Mouse (Mus musculus) lung, embryonic 15.5 days (tissue): ENCODE measurements around the gene Oas1h. TPM values are rescaled to one million over a fixed set of nuclear protein-coding genes. Genes with fewer than 3 reads are reported as not detected.
"Not testable (repeated sequence)": the region's sequence is repeated elsewhere in the genome, so short reads cannot be mapped to it uniquely, and the experiment has no call there.

Experiments used
- ATAC-seq: fragments of 200-750 bp; cut with Nextera tagmentation; 2 replicates; pipeline ENCODE4 v1.8.0; 2017; ENCODE audit warnings: moderate number of reproducible peaks, borderline replicate concordance; ENCODE audit not compliant: low FRiP score, low TSS enrichment; ENCODE audit errors: extremely low read depth
- H3K27ac ChIP-seq: fragments of 300-500 bp; sonication (generic); 2 replicates; pipeline ENCODE4 v1.5.1; 2015; ENCODE audit warnings: moderate library complexity, mild to moderate bottlenecking, inconsistent platforms
- H3K27me3 ChIP-seq: fragments of 300-500 bp; sonication (generic); 2 replicates; pipeline ENCODE4 v1.6.1; 2015; ENCODE audit warnings: inconsistent platforms
- H3K36me3 ChIP-seq: fragments of 300-500 bp; sonication (generic); 2 replicates; pipeline ENCODE4 v1.6.1; 2015; ENCODE audit warnings: inconsistent platforms
- H3K4me1 ChIP-seq: fragments of 300-500 bp; sonication (generic); 2 replicates; pipeline ENCODE4 v1.6.1; 2015; ENCODE audit warnings: inconsistent platforms
- H3K4me2 ChIP-seq: fragments of 300-500 bp; sonication (generic); 2 replicates; pipeline ENCODE4 v1.6.1; 2015; ENCODE audit warnings: inconsistent platforms, mild to moderate bottlenecking, moderate library complexity
- H3K4me3 ChIP-seq: fragments of 300-500 bp; sonication (generic); 2 replicates; pipeline ENCODE4 v1.5.1; 2015; ENCODE audit warnings: mild to moderate bottlenecking, inconsistent platforms
- H3K9ac ChIP-seq: fragments of 300-500 bp; sonication (generic); 2 replicates; pipeline ENCODE4 v1.6.1; 2015; ENCODE audit warnings: inconsistent platforms
- H3K9me3 ChIP-seq: fragments of 300-500 bp; sonication (generic); 2 replicates; pipeline ENCODE4 v1.6.1; 2016; ENCODE audit warnings: inconsistent platforms
- WGBS: fragments of 180-500 bp; shearing (Covaris S2); methylation state at CpG from one replicate; pipeline ENCODE4 v1.1.7; 2015; 5-methylcytosine and 5-hydroxymethylcytosine counted together
- polyA plus RNA-seq: library from polyadenylated mRNA; unstranded; fragments of >200 nt; fragmentation: Nextera tagmentation; extraction: Ambion mirVana; gene quantifications from 2 replicates; pipeline ENCODE4 v1.2.1, GENCODE M21; 2015

Gene Oas1h
- polyA plus RNA-seq, 1 experiment from 2014 or later = not detected

DNA sequence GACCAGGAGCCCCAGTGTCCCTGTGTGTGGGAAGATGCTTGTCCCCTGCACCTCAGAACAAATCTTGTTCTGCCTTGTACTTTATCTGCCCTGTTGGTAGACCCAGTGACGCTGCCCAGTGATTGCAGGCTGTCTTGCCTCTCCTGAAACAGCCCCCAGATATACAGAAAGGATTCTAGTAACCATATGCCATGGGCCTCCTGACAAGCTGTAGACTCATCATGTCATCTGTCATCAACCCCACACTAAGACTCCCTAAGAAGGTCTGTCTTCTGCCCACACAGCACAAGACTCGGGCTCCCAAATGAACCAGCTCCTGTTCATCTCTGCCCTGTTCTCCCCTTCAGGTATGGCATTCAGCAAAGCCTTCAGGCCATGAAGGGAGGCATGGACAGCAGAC is 2.0 kb upstream of the Oas1h start:
- H3K4me3 ChIP-seq = no peak overlapping the region
- peaks cover 2% of the 10 kb centered on the region; the same call in 1 of the 2 replicates for H3K9me3 ChIP-seq
- no peaks in the 10 kb centered on the region for H3K27me3 ChIP-seq
- H3K4me2 ChIP-seq = no peak overlapping the region
- no peak for ATAC-seq
- no peak overlapping the region for H3K27ac ChIP-seq
- no peak overlapping the region for H3K9ac ChIP-seq
- WGBS = 71% methylated on average over 2 of the region's 2 CpGs
- no peaks in the 10 kb centered on the region for H3K36me3 ChIP-seq
- H3K4me1 ChIP-seq = no peaks in the 10 kb centered on the region

DNA sequence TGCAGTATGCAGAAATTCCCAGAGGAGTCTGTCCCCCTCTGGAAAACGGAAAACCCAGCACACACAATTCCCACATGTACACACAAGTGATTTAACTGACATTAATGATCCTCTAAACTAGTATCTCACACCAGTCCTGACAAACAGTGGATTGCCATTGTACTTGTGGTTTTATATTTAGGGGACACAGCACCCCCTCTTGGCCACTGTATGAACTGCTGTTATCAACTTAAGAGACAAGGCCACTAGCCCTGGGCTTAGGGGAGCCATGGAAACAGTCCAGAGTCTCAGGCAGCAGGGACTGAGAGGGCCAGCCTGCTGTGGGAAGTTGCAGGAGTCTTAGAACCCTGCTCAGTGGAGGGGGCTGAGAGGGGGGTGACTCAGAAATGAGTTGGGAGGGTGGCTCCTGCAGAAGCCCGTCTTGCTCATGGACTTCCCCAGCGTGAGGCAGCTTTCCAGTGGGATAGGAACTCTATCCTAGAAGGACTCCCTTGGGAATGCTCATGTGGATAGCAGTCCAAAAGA is 4.2 kb downstream of the Oas1h start:
- no peak overlapping the region for H3K4me3 ChIP-seq
- no peak for ATAC-seq
- 60% methylated on average over 3 of the region's 3 CpGs for WGBS
- H3K27me3 ChIP-seq = no peaks in the 10 kb centered on the region
- H3K9me3 ChIP-seq = no peaks in the 10 kb centered on the region
- H3K4me2 ChIP-seq = no peak overlapping the region
- H3K27ac ChIP-seq = no peak overlapping the region
- H3K36me3 ChIP-seq = no peaks in the 10 kb centered on the region
- no peak overlapping the region for H3K9ac ChIP-seq
- no peaks in the 10 kb centered on the region for H3K4me1 ChIP-seq

GRCm38 (mm10) chr5:120869436-120870015 is 8.3 kb downstream of the Oas1h start:
- 73% methylated on average over 7 of the region's 7 CpGs for WGBS
- no peak for ATAC-seq
- no peaks in the 10 kb centered on the region for H3K27me3 ChIP-seq
- no peak overlapping the region for H3K27ac ChIP-seq
- H3K9ac ChIP-seq = no peak overlapping the region
- H3K4me2 ChIP-seq = no peak overlapping the region
- no peaks in the 10 kb centered on the region for H3K36me3 ChIP-seq
- no peak overlapping the region for H3K4me3 ChIP-seq
- H3K9me3 ChIP-seq = no peaks in the 10 kb centered on the region
- no peaks in the 10 kb centered on the region for H3K4me1 ChIP-seq

- H3K9me3 ChIP-seq = no peaks in the 10 kb centered on the region
- H3K4me1 ChIP-seq = no peaks in the 10 kb centered on the region
- H3K27ac ChIP-seq = no peak overlapping the region
- no peak for ATAC-seq
- no peaks in the 10 kb centered on the region for H3K27me3 ChIP-seq
- no peak overlapping the region for H3K4me2 ChIP-seq
- no peak overlapping the region for H3K4me3 ChIP-seq
- H3K9ac ChIP-seq = no peak overlapping the region
- no peaks in the 10 kb centered on the region for H3K36me3 ChIP-seq
- WGBS = 51% methylated on average over 3 of the region's 3 CpGs
Observed at GRCm38 (mm10) chr5:120870081-120870480, 8.9 kb downstream of the Oas1h start.

DNA sequence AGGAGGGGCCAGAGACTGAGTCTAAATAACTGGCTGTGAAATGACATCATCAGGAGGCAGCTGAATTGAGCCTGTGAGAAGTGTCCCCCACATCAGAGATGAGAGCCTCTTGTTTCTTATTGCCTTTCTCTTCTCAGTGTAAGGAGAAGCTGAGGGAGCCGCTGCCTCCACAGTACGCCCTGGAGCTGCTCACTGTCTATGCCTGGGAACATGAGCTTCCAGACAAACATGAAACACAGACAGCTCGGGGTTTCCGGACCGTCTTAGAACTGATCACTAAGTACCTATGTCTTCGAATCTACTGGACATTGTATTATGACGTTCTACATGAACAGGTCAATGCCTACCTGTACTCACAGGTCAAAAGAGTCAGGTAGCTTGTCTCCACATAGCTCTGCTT is 9.6 kb downstream of the Oas1h start:
- Histone ChIP-seq H3K9me3 (no peaks in the 10 kb centered on the region), H3K4me1 (no peaks in the 10 kb centered on the region), H3K27me3 (no peaks in the 10 kb centered on the region), H3K9ac (no peak overlapping the region), H3K36me3 (no peaks in the 10 kb centered on the region), H3K27ac (no peak overlapping the region), H3K4me3 (no peak overlapping the region), H3K4me2 (no peak overlapping the region)
- ATAC-seq = no peak
- WGBS = 61% methylated on average over 7 of the region's 7 CpGs

DNA sequence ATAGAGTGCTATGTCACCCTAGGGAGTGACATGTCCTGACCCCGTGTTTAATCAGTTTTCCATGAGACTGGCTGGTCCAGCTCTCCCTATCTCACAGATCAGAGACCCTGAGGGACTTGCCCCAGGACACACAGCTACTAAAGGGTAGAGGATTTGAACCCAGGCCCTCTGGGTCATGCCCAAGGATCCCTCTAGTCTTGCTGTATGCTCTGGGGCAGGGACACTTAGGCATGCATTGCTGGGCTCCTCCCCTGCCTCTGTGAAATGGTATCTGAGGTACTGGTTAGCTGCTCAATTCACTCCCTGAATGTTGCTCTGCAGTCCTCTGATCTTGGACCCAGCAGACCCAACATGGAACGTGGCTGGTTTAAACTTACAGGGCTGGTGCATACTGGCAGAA is 10.2 kb downstream of the Oas1h start:
- no peak for ATAC-seq
- no peak overlapping the region for H3K9ac ChIP-seq
- no peak overlapping the region for H3K4me3 ChIP-seq
- no peaks in the 10 kb centered on the region for H3K4me1 ChIP-seq
- no peaks in the 10 kb centered on the region for H3K27me3 ChIP-seq
- 43% methylated on average over 2 of the region's 2 CpGs for WGBS
- H3K9me3 ChIP-seq = no peaks in the 10 kb centered on the region
- H3K27ac ChIP-seq = no peak overlapping the region
- H3K36me3 ChIP-seq = no peaks in the 10 kb centered on the region
- H3K4me2 ChIP-seq = no peak overlapping the region

- not testable (repeated sequence) for H3K27me3 ChIP-seq
Observed at GRCm38 (mm10) chr5:120876839-120877238, 15.6 kb downstream of the Oas1h start.

GRCm38 (mm10) chr5:120877407-120877806 is 16.2 kb downstream of the Oas1h start:
- H3K9me3 ChIP-seq, H3K4me3 ChIP-seq, H3K4me1 ChIP-seq, H3K36me3 ChIP-seq, H3K27me3 ChIP-seq, H3K4me2 ChIP-seq, H3K9ac ChIP-seq, H3K27ac ChIP-seq, ATAC-seq: not testable (repeated sequence)
- 73% methylated on average over 2 of the region's 2 CpGs for WGBS

More at GRCm38 (mm10) chr5:120876839-120877238, 15.6 kb downstream of the Oas1h start:
- H3K4me3 ChIP-seq, H3K9ac ChIP-seq, H3K27ac ChIP-seq, H3K4me2 ChIP-seq, H3K9me3 ChIP-seq, ATAC-seq, H3K36me3 ChIP-seq, H3K4me1 ChIP-seq: not testable (repeated sequence)
- WGBS = 50% methylated on average over 2 of the region's 3 CpGs

DNA sequence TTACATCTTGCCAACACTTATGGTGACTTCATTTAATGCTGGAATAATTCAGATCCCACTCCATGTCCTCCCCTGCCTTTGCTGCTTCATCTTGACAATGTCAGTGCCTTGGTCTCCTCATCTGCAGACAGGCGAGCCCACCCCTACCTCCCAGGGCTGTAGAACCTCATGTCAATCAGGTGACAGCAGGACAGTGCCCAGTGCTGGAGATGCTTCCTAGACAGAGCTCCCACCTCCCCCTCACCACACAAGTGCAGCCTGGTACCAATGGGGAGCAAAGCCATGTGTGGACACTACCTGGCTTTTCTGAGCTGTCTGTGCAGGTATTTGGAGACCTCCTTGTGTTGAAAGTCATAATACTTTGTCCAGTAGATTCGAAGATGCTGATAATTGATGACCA is 17.6 kb downstream of the Oas1h start:
- not testable (repeated sequence) for H3K9me3 ChIP-seq, H3K27me3 ChIP-seq, H3K4me3 ChIP-seq, H3K36me3 ChIP-seq, ATAC-seq, H3K4me1 ChIP-seq, H3K27ac ChIP-seq, H3K4me2 ChIP-seq, H3K9ac ChIP-seq
- 44% methylated on average over 2 of the region's 2 CpGs for WGBS

- not testable (repeated sequence) for H3K4me2 ChIP-seq, H3K9ac ChIP-seq, H3K36me3 ChIP-seq, H3K4me1 ChIP-seq, H3K4me3 ChIP-seq, ATAC-seq, H3K9me3 ChIP-seq, H3K27ac ChIP-seq, H3K27me3 ChIP-seq
- WGBS = 87% methylated on average over 6 of the region's 6 CpGs
Observed at GRCm38 (mm10) chr5:120881681-120882080, 20.5 kb downstream of the Oas1h start.

- WGBS = 11% methylated on average over 6 of the region's 9 CpGs
- H3K36me3 ChIP-seq = not testable (repeated sequence)
Observed at GRCm38 (mm10) chr5:120887413-120887812, 26.2 kb downstream of the Oas1h start, which contains the start of gene Oas1g. Gene Oas1g, minus strand, starts transcription at chr5:120887613.

GRCm38 (mm10) chr5:120887831-120888230 is 26.6 kb downstream of the Oas1h start:
- WGBS = 46% methylated on average over 6 of the region's 6 CpGs
- Histone ChIP-seq H3K27ac (no peak overlapping the region), H3K4me3 (no peak overlapping the region), H3K4me1 (no peaks in the 10 kb centered on the region), H3K9me3 (no peaks in the 10 kb centered on the region), H3K36me3 (no peaks in the 10 kb centered on the region), H3K27me3 (no peaks in the 10 kb centered on the region), H3K9ac (no peak overlapping the region), H3K4me2 (no peak overlapping the region)
- ATAC-seq = no peak

More at GRCm38 (mm10) chr5:120887413-120887812, 26.2 kb downstream of the Oas1h start, which contains the start of gene Oas1g:
- H3K27me3 ChIP-seq, ATAC-seq, H3K9ac ChIP-seq, H3K27ac ChIP-seq, H3K4me3 ChIP-seq, H3K4me1 ChIP-seq, H3K4me2 ChIP-seq, H3K9me3 ChIP-seq: not testable (repeated sequence)
